Mouse (Mus musculus) kidney, postnatal 14 days (tissue): Measurements from ENCODE around the gene Gm28035.
A peak's percentile ranks its signal among the peaks of the same experiment; 100 is the strongest.

Experiments used
- DNase-seq: peaks from one replicate; pipeline ENCODE4 v3.0.0; 2022; ENCODE audit warnings: mixed read lengths

Gene Gm28035

GRCm38 (mm10) chr2:30239777-30240176 lies 590 bp upstream of the Gm28035 start:
- peak; percentile 80 for DNase-seq

- DNase-seq = peak; percentile 90
These were observed 2.1 kb downstream of the Gm28035 start for GRCm38 (mm10) chr2:30242509-30242908.

- DNase-seq = no peak
These were observed 3.0 kb downstream of the Gm28035 start for GRCm38 (mm10) chr2:30243391-30243790.

- DNase-seq = no peak
These were observed 4.3 kb downstream of the Gm28035 start for GRCm38 (mm10) chr2:30244595-30245178.

GRCm38 (mm10) chr2:30247036-30247435 lies 6.7 kb downstream of the Gm28035 start:
- DNase-seq = no peak

GRCm38 (mm10) chr2:30247681-30248080 lies 7.3 kb downstream of the Gm28035 start:
- no peak for DNase-seq

GRCm38 (mm10) chr2:30249182-30249581 lies 8.8 kb downstream of the Gm28035 start:
- no peak for DNase-seq

GRCm38 (mm10) chr2:30250166-30251128 lies 10.1 kb downstream of the Gm28035 start:
- no peak for DNase-seq

- DNase-seq = peak; percentile 54
These were observed 11.2 kb downstream of the Gm28035 start for GRCm38 (mm10) chr2:30251417-30252104.

GRCm38 (mm10) chr2:30252521-30252920 lies 12.2 kb downstream of the Gm28035 start:
- no peak for DNase-seq

- no peak for DNase-seq
These were observed 13.4 kb downstream of the Gm28035 start for GRCm38 (mm10) chr2:30253809-30254208.

- DNase-seq = no peak
These were observed 15.4 kb downstream of the Gm28035 start for GRCm38 (mm10) chr2:30255631-30256395.

GRCm38 (mm10) chr2:30256616-30257350 lies 16.4 kb downstream of the Gm28035 start:
- no peak for DNase-seq

GRCm38 (mm10) chr2:30257699-30258460 lies 17.5 kb downstream of the Gm28035 start:
- no peak for DNase-seq

- peak; percentile 71 for DNase-seq
These were observed 18.2 kb downstream of the Gm28035 start for GRCm38 (mm10) chr2:30258600-30258999.

- no peak for DNase-seq
These were observed 19.0 kb downstream of the Gm28035 start for GRCm38 (mm10) chr2:30259131-30260064.

GRCm38 (mm10) chr2:30261064-30261736 lies 20.8 kb downstream of the Gm28035 start:
- no peak for DNase-seq

- no peak for DNase-seq
These were observed 21.8 kb downstream of the Gm28035 start for GRCm38 (mm10) chr2:30261921-30262839.
